Mouse (Mus musculus) C2C12 (cell line): ENCODE measurements around the gene Hlcs.

Source experiments
- CTCF ChIP-seq: IDR thresholded peaks from one replicate; pipeline ENCODE4 v1.5.1; 2011; ENCODE audit not compliant: control insufficient read depth, insufficient read depth, insufficient read length
- MAX ChIP-seq: IDR thresholded peaks from one replicate; pipeline ENCODE4 v1.6.1; 2011; ENCODE audit warnings: mild to moderate bottlenecking, control low read depth

GRCm38 (mm10) chr16:94185430-94185829 lies 127.9 kb downstream of the Hlcs start:
- TF ChIP-seq CTCF: no peak
- no peak for TF ChIP-seq MAX
